Mouse (Mus musculus): ENCODE measurements around the gene Mrps17. TPM values are rescaled to one million over a fixed set of nuclear protein-coding genes. Genes with fewer than 3 reads are reported as not detected.

The Mrps17 gene
- polyA plus RNA-seq (2017; shearing (Covaris generic)): 63.8 TPM

DNA sequence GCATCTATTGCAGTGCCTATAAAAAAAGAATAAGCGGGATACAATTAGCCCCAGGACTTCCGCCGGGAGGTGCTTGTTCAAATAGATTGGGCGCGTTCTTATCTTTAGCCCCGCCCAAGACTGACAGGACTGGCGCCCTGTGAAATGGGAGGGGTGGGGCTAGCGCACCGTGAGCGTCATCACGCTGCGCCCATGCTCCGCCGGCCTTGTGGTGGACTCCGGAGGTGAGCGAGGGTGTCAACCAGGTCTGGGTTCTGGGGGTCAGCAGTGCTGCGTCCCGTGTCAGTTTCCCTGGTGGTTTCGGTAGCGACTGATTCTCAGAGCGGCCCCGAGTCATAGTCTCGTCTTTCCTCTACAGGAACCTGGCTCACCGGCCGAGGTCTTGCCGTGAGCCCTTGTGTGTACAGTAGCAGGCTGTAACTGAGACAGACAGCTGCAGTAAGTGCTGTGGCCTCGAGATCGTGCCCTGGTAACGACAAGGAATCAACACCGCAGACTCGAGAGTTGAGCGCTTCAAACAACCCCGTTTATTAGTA, at the start of gene Mrps17:
Gene Mrps17 (plus strand): TSS at position 172 of the 536 bp plus-strand sequence.

DNA sequence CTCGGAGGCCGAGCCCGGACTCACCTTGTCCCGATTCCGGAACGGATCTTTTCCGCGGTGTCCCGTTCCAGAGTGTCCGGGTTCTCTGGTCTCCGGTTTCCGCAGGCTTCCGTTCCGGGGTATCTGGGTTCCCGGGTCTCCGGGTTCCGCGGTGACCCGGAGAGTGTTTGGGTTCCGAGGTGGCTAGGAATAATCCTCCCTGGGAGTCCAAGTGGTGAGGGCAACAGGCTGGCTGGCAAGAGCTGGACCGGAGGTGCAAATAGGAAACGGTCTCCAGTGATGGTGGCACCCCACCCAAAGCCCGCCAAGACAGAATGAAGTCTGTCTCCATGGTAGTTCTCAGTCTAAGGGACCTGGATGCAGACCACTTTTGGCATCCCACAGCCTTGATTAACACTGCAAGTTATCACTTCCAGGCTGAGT, 45.2 kb upstream of the Mrps17 start, which contains the start of gene Zfp11:
Gene Zfp11 (minus strand): TSS at position 64 of the 423 bp plus-strand sequence.

DNA sequence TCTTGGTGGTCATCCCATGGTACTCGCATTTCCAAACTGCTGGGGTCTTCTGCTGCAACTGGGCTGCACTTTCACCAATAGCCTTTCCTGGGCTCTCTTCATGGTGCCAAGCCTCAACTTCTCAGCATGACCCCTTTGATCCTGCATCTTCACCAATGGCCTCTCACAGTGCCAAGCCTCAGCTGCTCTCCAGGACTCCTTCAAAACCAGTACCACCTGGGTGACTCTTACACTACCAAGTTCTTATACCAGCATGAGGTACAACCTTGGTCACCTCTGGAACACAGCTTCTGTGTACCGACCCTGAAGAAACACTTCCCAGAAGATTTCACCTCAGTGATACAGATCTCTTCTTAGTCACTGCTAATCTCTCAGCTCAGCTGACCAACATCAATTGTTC, 6.9 kb upstream of the Mrps17 start, which contains the start of gene Sept14:
Gene Sept14 (minus strand): TSS at position 101 of the 400 bp plus-strand sequence.

DNA sequence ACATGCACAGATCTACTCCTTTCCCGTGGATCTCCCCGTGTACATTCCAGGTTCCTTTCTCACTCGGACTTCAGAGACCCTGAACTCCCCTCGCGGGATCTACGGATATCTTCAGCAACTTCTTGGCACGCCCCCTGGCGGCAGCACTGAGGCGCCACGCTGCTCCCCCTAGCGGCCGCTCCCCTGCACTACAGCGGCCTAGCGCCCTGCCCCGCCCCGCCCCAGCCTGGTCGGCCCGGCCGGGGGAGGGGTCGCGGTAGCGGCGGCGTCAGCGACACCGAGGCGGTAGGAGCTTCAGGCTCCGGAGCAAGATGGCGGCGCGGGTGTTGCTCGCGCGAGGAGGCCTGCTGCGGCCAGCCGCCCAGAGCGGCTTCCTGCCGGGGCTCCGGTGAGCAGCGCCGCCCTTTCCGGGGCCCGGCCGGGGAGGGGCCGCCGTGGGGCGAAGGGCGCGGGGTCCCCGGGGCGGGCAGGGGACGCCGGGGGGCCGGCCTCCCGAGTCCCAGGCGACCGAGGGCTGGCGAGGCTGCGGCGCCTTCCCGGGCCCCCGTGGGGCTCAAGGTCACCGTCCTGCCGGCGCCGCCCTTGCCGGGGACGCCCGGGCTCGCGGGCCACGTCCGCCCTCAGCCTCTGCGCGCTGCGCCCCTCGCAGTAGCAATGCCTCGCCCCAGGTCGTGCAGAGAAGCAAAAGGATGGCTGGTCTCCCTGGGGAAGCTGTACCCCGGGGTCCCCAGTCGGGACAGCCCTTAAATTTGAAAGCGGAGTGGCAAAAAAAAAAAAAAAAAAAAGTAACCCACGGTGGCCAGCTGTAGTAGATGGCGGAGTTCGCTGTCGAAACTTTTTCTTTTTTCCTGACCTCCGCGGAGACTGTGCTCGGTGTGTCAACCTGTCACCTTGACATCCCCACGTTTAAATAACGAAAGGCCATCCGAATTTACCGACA, 9.8 kb downstream of the Mrps17 start, which contains the start of gene Nipsnap2:
Gene Nipsnap2 (plus strand): TSS at position 230 of the 940 bp plus-strand sequence.

Other genes with a start within 250 kb of the Mrps17 start
- 53.8 TPM for gene Sfswap, start 214.3 kb upstream of the Mrps17 start, polyA plus RNA-seq (2017; shearing (Covaris generic))
- 2.6 TPM for gene Mmp17, start 131.3 kb upstream of the Mrps17 start, polyA plus RNA-seq (2017; shearing (Covaris generic))
- 1.4 TPM for gene Zfp11, start 45.4 kb upstream of the Mrps17 start, polyA plus RNA-seq (2017; shearing (Covaris generic))
- gene Sept14, start 7.0 kb upstream of the Mrps17 start, polyA plus RNA-seq (2017; shearing (Covaris generic)): 0.37 TPM
- 13.7 TPM for gene Nipsnap2, start 9.6 kb downstream of the Mrps17 start, polyA plus RNA-seq (2017; shearing (Covaris generic))
- 25.9 TPM for gene Psph, start 72.0 kb downstream of the Mrps17 start, polyA plus RNA-seq (2017; shearing (Covaris generic))
- 9.6 TPM for gene Sumf2, start 131.5 kb downstream of the Mrps17 start, polyA plus RNA-seq (2017; shearing (Covaris generic))
- 464 TPM for gene Chchd2, start 172.0 kb downstream of the Mrps17 start, polyA plus RNA-seq (2017; shearing (Covaris generic))
- gene Zbed5, start 180.2 kb downstream of the Mrps17 start, polyA plus RNA-seq (2017; shearing (Covaris generic)): 0.23 TPM
- 0.17 TPM for gene Phkg1, start 183.1 kb downstream of the Mrps17 start, polyA plus RNA-seq (2017; shearing (Covaris generic))
- gene Nupr1l, start 193.0 kb downstream of the Mrps17 start, polyA plus RNA-seq (2017; shearing (Covaris generic)): 1.1 TPM
- gene Vkorc1l1, start 226.5 kb downstream of the Mrps17 start, polyA plus RNA-seq (2017; shearing (Covaris generic)): 13.8 TPM